Mouse (Mus musculus): ENCODE measurements around the gene Mdga1. TPM values are rescaled to one million over a fixed set of nuclear protein-coding genes. Genes with fewer than 3 reads are reported as not detected.

Gene Mdga1
- 0.86 and 1.6 TPM in 2 replicates for polyA plus RNA-seq (2015; fragmentation: Nextera tagmentation; extraction: Ambion mirVana)

- Histone ChIP-seq H3K27ac (ENCODE audit: low read length) (no peak within 1 kb of the TSS), H3K36me3 (ENCODE audit: control insufficient read depth, insufficient read depth, low read length) (no peaks in the 10 kb centered on the region), H3K9me3 (ENCODE audit: control insufficient read depth, low read length) (no peaks in the 10 kb centered on the region), H3K4me3 (ENCODE audit: low read length) (no peak within 1 kb of the TSS), H3K4me2 (ENCODE audit: low read depth, low read length) (no peak within 1 kb of the TSS), H3K9ac (ENCODE audit: low read depth, low read length) (no peak within 1 kb of the TSS), H3K27me3 (replicated peaks; ENCODE audit: control insufficient read depth, insufficient read depth, low read length) (no peaks in the 10 kb centered on the region), H3K4me1 (ENCODE audit: control insufficient read depth, insufficient read depth, low read length) (0 out of 2 replicates have a peak, but pooled peaks cover 2% of the 10 kb centered on the region)
- WGBS, result 63% methylated on average over 7 of the region's 7 CpGs
- ATAC-seq, result no peak
Measured at GRCm38 (mm10) chr17:29970037-29970555, at the start of gene Mdga1. Mdga1 (minus strand) TSS chr17:29970087.

DNA sequence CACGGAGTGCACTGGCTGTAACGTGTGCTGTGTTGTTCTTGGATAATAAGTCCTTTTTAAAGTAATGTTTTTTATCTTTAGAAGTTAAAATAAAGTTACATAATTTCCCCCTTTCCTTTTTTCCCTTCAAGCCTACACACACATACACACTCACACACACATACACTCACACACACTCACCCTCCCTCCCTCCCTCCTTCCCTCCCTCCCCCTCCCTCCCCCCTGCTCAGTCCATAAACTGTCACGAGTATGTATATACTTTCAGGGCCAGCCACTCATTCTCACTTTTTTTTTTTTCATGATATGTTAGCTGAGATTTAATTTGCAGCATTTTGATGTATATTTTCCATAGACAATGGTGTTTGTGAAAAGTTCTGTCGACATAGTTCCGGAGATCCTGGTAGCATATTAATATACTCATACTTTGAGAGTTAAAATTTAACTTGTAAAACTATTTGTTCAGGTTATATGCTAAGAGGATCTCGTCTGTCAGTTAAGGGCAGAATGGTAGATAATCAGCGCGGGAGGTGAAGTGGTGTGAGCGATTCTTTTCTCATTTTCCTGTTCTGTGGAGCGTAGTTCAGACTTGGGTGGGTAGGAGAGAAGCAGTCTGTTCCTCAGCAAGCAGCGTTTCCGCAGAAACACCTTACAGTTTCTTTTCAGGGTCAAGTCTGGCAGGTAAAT lies 49.2 kb upstream of the Mdga1 start:
- H3K9me3 ChIP-seq (ENCODE audit: control insufficient read depth, low read length), result no peaks in the 10 kb centered on the region
- 53% methylated on average over 12 of the region's 12 CpGs for WGBS
- H3K9ac ChIP-seq (ENCODE audit: low read depth, low read length), result peak overlapping the region; percentile 53
- no peaks in the 10 kb centered on the region for H3K36me3 ChIP-seq (ENCODE audit: control insufficient read depth, insufficient read depth, low read length)
- peak overlapping the region; percentile 23 for H3K4me3 ChIP-seq (ENCODE audit: low read length)
- H3K4me1 ChIP-seq (ENCODE audit: control insufficient read depth, insufficient read depth, low read length), result peaks cover 25% of the 10 kb centered on the region
- H3K4me2 ChIP-seq (ENCODE audit: low read depth, low read length), result peak overlapping the region; percentile 56
- peak overlapping the region; percentile 92 for H3K27ac ChIP-seq (ENCODE audit: low read length)
- H3K27me3 ChIP-seq (replicated peaks; ENCODE audit: control insufficient read depth, insufficient read depth, low read length), result no peaks in the 10 kb centered on the region
- ATAC-seq, result peak; percentile 68

DNA sequence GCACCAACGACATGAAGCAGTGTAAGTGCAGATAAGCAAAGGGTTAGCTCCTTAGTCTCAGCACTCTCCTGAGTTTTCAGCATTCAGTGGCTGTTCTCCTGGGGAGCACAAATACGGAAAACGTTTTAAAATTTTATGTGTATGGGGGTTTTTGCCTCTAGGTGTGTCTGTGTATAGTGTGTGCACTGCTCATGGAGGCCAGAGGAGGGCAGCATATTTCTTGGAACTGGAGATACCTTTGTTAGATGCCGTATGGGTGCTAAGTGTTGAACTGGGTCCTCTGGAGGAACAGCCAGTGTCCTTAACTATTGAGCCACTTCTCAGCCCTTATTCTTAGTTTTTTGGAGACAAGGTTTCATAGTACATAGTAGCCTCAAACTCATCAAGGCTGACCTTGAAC lies 44.8 kb upstream of the Mdga1 start:
- Histone ChIP-seq H3K4me2 (ENCODE audit: low read depth, low read length) (no peak overlapping the region), H3K9me3 (ENCODE audit: control insufficient read depth, low read length) (no peaks in the 10 kb centered on the region), H3K4me3 (ENCODE audit: low read length) (no peak overlapping the region), H3K27me3 (replicated peaks; ENCODE audit: control insufficient read depth, insufficient read depth, low read length) (no peaks in the 10 kb centered on the region), H3K4me1 (ENCODE audit: control insufficient read depth, insufficient read depth, low read length) (peaks cover 20% of the 10 kb centered on the region), H3K36me3 (ENCODE audit: control insufficient read depth, insufficient read depth, low read length) (no peaks in the 10 kb centered on the region), H3K27ac (ENCODE audit: low read length) (no peak overlapping the region), H3K9ac (ENCODE audit: low read depth, low read length) (no peak overlapping the region)
- no peak for ATAC-seq
- 94% methylated on average over 4 of the region's 4 CpGs for WGBS

DNA sequence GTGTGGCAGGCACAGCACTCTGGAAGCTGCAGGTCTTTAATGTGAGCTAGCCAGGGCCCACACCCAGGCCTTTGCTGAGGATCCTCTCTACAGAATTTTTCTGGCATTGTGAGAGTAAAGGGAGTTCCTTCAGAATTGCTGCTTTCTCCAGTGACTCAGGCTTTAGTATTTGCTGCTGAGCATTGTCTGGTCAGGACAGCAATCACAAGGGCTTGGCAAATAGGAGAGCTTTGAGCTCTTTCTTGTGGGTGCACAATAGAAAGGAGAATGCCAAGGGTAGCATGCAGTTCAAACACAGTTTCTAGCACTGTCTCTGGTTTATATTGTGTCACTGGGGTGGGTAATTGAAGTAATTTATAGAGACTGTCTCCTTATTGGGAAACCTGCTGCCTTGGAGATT lies 38.5 kb upstream of the Mdga1 start:
- H3K9ac ChIP-seq (ENCODE audit: low read depth, low read length), result no peak overlapping the region
- peak overlapping the region; percentile 70 for H3K27ac ChIP-seq (ENCODE audit: low read length)
- peak overlapping the region; percentile 42; the same call in 1 of the 2 replicates for H3K4me2 ChIP-seq (ENCODE audit: low read depth, low read length)
- H3K4me1 ChIP-seq (ENCODE audit: control insufficient read depth, insufficient read depth, low read length), result peaks cover 33% of the 10 kb centered on the region
- no peaks in the 10 kb centered on the region for H3K9me3 ChIP-seq (ENCODE audit: control insufficient read depth, low read length)
- no peaks in the 10 kb centered on the region for H3K27me3 ChIP-seq (replicated peaks; ENCODE audit: control insufficient read depth, insufficient read depth, low read length)
- no peak for ATAC-seq
- no peak overlapping the region for H3K4me3 ChIP-seq (ENCODE audit: low read length)
- H3K36me3 ChIP-seq (ENCODE audit: control insufficient read depth, insufficient read depth, low read length), result no peaks in the 10 kb centered on the region

GRCm38 (mm10) chr17:30007883-30008282 lies 38.0 kb upstream of the Mdga1 start:
- no peaks in the 10 kb centered on the region for H3K9me3 ChIP-seq (ENCODE audit: control insufficient read depth, low read length)
- H3K27me3 ChIP-seq (replicated peaks; ENCODE audit: control insufficient read depth, insufficient read depth, low read length), result no peaks in the 10 kb centered on the region
- WGBS, result 51% methylated on average over 6 of the region's 6 CpGs
- H3K36me3 ChIP-seq (ENCODE audit: control insufficient read depth, insufficient read depth, low read length), result no peaks in the 10 kb centered on the region
- peak; percentile 13; the same call in 1 of the 2 replicates for ATAC-seq
- peak overlapping the region; percentile 14 for H3K4me3 ChIP-seq (ENCODE audit: low read length)
- H3K27ac ChIP-seq (ENCODE audit: low read length), result peak overlapping the region; percentile 70
- H3K4me1 ChIP-seq (ENCODE audit: control insufficient read depth, insufficient read depth, low read length), result peaks cover 33% of the 10 kb centered on the region
- H3K9ac ChIP-seq (ENCODE audit: low read depth, low read length), result no peak overlapping the region
- peak overlapping the region; percentile 42 for H3K4me2 ChIP-seq (ENCODE audit: low read depth, low read length)

DNA sequence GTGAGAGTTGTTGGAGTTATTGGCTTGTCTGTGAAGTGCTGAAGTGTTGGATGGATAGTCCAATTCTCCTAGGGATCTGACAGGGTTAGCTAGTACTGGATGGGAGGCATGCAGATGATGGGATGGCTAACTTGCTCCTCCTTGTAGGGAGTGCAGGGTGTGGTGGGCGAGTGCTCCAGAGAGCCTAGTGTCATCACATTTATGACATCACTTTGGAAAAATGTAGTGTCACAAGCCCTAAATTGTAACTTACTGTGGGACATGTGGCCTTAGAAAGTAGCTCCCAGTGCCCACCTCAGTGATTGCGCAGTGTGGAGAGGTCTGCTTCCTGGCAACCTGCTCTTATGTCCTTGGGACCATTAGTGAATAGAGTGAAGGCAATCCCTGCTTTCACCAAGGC lies 37.0 kb upstream of the Mdga1 start:
- Histone ChIP-seq H3K27me3 (replicated peaks; ENCODE audit: control insufficient read depth, insufficient read depth, low read length) (no peaks in the 10 kb centered on the region), H3K9ac (ENCODE audit: low read depth, low read length) (peak overlapping the region; percentile 49), H3K27ac (ENCODE audit: low read length) (peak overlapping the region; percentile 70), H3K36me3 (ENCODE audit: control insufficient read depth, insufficient read depth, low read length) (no peaks in the 10 kb centered on the region), H3K9me3 (ENCODE audit: control insufficient read depth, low read length) (no peaks in the 10 kb centered on the region), H3K4me2 (ENCODE audit: low read depth, low read length) (peak overlapping the region; percentile 42), H3K4me1 (ENCODE audit: control insufficient read depth, insufficient read depth, low read length) (peaks cover 33% of the 10 kb centered on the region), H3K4me3 (ENCODE audit: low read length) (no peak overlapping the region)
- 66% methylated on average over 2 of the region's 2 CpGs for whole genome bisulfite sequencing
- ATAC-seq, result no peak

DNA sequence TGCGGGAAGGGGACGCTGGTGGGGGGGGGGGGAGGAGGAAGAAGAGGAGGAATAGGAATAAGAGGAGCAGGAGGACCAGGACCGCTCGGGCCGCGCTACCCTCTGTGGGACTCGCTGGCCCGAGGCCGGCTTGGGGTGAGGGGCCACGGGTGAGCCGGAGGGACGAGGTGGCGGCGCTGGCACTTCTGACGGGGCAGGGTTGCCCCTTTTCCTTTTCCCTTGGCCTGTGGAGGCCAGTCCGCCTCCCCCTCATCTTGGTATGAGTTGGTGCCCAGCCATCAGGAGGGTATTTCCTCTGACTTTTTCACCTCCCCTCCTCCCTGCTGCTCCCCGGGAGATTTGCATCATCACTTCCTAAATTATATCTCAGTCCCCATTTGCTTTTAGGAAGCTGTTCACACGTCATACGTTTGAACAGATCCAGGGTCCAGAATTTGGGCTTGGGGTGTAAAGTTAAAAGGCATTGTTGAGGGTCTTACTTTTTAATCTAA lies 35.6 kb upstream of the Mdga1 start:
- Histone ChIP-seq H3K9ac (ENCODE audit: low read depth, low read length) (peak overlapping the region; percentile 100), H3K4me1 (ENCODE audit: control insufficient read depth, insufficient read depth, low read length) (peaks cover 33% of the 10 kb centered on the region), H3K36me3 (ENCODE audit: control insufficient read depth, insufficient read depth, low read length) (no peaks in the 10 kb centered on the region), H3K9me3 (ENCODE audit: control insufficient read depth, low read length) (no peaks in the 10 kb centered on the region), H3K4me3 (ENCODE audit: low read length) (peak overlapping the region; percentile 97), H3K4me2 (ENCODE audit: low read depth, low read length) (peak overlapping the region; percentile 67), H3K27me3 (replicated peaks; ENCODE audit: control insufficient read depth, insufficient read depth, low read length) (no peaks in the 10 kb centered on the region), H3K27ac (ENCODE audit: low read length) (peak overlapping the region; percentile 99)
- peak; percentile 7; the same call in 1 of the 2 replicates for ATAC-seq
- 0% methylated on average over 17 of the region's 19 CpGs for WGBS

DNA sequence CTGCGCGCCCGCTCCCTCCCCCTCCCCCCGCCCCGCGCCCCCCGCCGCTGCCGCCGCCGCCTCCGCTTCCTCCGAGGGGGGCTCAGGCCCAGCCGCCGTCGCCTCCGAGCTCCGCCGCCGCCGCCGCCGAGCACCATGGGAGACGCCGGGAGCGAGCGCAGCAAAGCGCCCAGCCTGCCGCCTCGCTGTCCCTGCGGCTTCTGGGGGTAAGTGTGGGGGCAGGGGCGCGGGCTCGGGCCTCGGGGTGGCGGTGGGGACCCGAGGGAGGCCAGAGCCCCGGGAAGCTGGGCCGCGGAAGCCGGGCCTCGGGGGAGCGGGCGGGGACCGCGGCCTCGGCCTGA lies 35.2 kb upstream of the Mdga1 start:
- Histone ChIP-seq H3K36me3 (ENCODE audit: control insufficient read depth, insufficient read depth, low read length) (no peaks in the 10 kb centered on the region), H3K9me3 (ENCODE audit: control insufficient read depth, low read length) (no peaks in the 10 kb centered on the region), H3K27ac (ENCODE audit: low read length) (peak overlapping the region; percentile 99), H3K27me3 (replicated peaks; ENCODE audit: control insufficient read depth, insufficient read depth, low read length) (no peaks in the 10 kb centered on the region), H3K4me2 (ENCODE audit: low read depth, low read length) (peak overlapping the region; percentile 67; the same call in 1 of the 2 replicates), H3K9ac (ENCODE audit: low read depth, low read length) (peak overlapping the region; percentile 100), H3K4me1 (ENCODE audit: control insufficient read depth, insufficient read depth, low read length) (peaks cover 31% of the 10 kb centered on the region), H3K4me3 (ENCODE audit: low read length) (peak overlapping the region; percentile 97)
- under 1% methylated on average over 35 of the region's 47 CpGs for WGBS
- ATAC-seq, result peak; percentile 30; the same call in 1 of the 2 replicates

- H3K9me3 ChIP-seq (ENCODE audit: control insufficient read depth, low read length), result no peaks in the 10 kb centered on the region
- peaks cover 28% of the 10 kb centered on the region for H3K4me1 ChIP-seq (ENCODE audit: control insufficient read depth, insufficient read depth, low read length)
- no peaks in the 10 kb centered on the region for H3K27me3 ChIP-seq (replicated peaks; ENCODE audit: control insufficient read depth, insufficient read depth, low read length)
- no peaks in the 10 kb centered on the region for H3K36me3 ChIP-seq (ENCODE audit: control insufficient read depth, insufficient read depth, low read length)
- peak within 1 kb of the TSS; percentile 97 for H3K4me3 ChIP-seq (ENCODE audit: low read length)
- ATAC-seq, result peak; percentile 93
- peak within 1 kb of the TSS; percentile 80 for H3K4me2 ChIP-seq (ENCODE audit: low read depth, low read length)
- H3K27ac ChIP-seq (ENCODE audit: low read length), result peak within 1 kb of the TSS; percentile 99
- under 1% methylated on average over 64 of the region's 93 CpGs for WGBS
- H3K9ac ChIP-seq (ENCODE audit: low read depth, low read length), result peak within 1 kb of the TSS; percentile 100
Measured at GRCm38 (mm10) chr17:30004203-30005102, 34.6 kb upstream of the Mdga1 start, which contains the start of gene Zfand3. Zfand3 (plus strand) TSS chr17:30004733.
